Mouse (Mus musculus): ENCODE measurements at regions not wholly inside any gene's neighbourhood (a gene's known extent, or its start where the extent isn't known, plus 50 kb on each side); places are given as distances from the start of the nearest gene placed in this dataset.

DNA sequence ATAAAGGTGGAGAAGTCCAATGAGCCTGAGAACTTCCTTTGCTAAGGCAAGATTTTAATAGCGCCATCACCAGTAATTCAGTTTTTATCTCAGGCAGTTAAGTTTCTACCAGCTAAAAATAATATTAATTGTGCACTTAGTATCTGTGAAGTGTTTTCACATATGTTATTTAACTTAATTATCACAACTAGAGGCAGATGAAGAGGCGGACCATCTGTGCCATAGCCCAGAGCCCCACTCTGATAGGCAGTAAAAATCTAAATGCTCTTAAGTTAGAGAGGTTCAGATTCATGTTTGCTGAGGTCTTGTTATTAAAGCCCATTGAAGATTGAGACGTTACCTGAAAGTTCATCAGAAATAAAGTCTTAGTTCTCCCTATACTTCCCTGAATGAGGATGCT is 395.7 kb upstream of the Nrsn1 start:
- TF ChIP-seq GATA1 (IDR thresholded peaks at IDR 0.05; ENCODE audit: borderline replicate concordance, low read length) (no peak), FLI1 (IDR thresholded peaks at IDR 0.05; ENCODE audit: low read length) (no peak)

All from megakaryocyte, embryonic 14.5 days (primary cell).